Mouse (Mus musculus): Measurements from ENCODE around the gene Oprm1.
A peak's percentile ranks its signal among the peaks of the same experiment; 100 is the strongest.
"Not testable (repeated sequence)": the region's sequence is repeated elsewhere in the genome, so short reads cannot be mapped to it uniquely, and the experiment has no call there.

Gene Oprm1

GRCm38 (mm10) chr10:6980236-6980635 lies 221.9 kb downstream of the Oprm1 start:
- peak; percentile 12 for DNase-seq

- no peak for DNase-seq
These were observed 224.4 kb downstream of the Oprm1 start for GRCm38 (mm10) chr10:6982751-6983151.

GRCm38 (mm10) chr10:6983431-6983830 lies 225.1 kb downstream of the Oprm1 start:
- no peak for DNase-seq

GRCm38 (mm10) chr10:6986246-6986645 lies 227.9 kb downstream of the Oprm1 start:
- DNase-seq = no peak

GRCm38 (mm10) chr10:6987399-6988098 lies 229.2 kb downstream of the Oprm1 start:
- DNase-seq = no peak

- DNase-seq = no peak
These were observed 230.2 kb downstream of the Oprm1 start for GRCm38 (mm10) chr10:6988555-6988954.

- DNase-seq = no peak
These were observed 238.6 kb downstream of the Oprm1 start for GRCm38 (mm10) chr10:6996895-6997294.

- no peak for DNase-seq
These were observed 240.4 kb downstream of the Oprm1 start for GRCm38 (mm10) chr10:6998576-6999250.

GRCm38 (mm10) chr10:6999355-6999754 lies 241.0 kb downstream of the Oprm1 start:
- no peak for DNase-seq

- DNase-seq = not testable (repeated sequence)
These were observed 245.6 kb downstream of the Oprm1 start for GRCm38 (mm10) chr10:7003898-7004297.

- DNase-seq = no peak
These were observed 246.8 kb downstream of the Oprm1 start for GRCm38 (mm10) chr10:7004980-7005538.

- DNase-seq = no peak
These were observed 252.2 kb downstream of the Oprm1 start for GRCm38 (mm10) chr10:7010543-7010942.

- DNase-seq = no peak
These were observed 256.9 kb downstream of the Oprm1 start for GRCm38 (mm10) chr10:7015199-7015598.

- DNase-seq = no peak
These were observed 261.6 kb downstream of the Oprm1 start for GRCm38 (mm10) chr10:7019781-7020386.

GRCm38 (mm10) chr10:7020551-7020950 lies 262.2 kb downstream of the Oprm1 start:
- no peak for DNase-seq

- DNase-seq = no peak
These were observed 266.7 kb downstream of the Oprm1 start for GRCm38 (mm10) chr10:7025028-7025427.

GRCm38 (mm10) chr10:7033459-7033858 lies 275.2 kb downstream of the Oprm1 start:
- DNase-seq = no peak

GRCm38 (mm10) chr10:7035547-7035946 lies 277.2 kb downstream of the Oprm1 start:
- DNase-seq = no peak

- DNase-seq = no peak
These were observed 278.9 kb downstream of the Oprm1 start for GRCm38 (mm10) chr10:7037194-7037593.

- DNase-seq = no peak
These were observed 282.7 kb downstream of the Oprm1 start for GRCm38 (mm10) chr10:7041032-7041431.

GRCm38 (mm10) chr10:7043896-7044295 lies 285.6 kb downstream of the Oprm1 start:
- DNase-seq = no peak

- peak; percentile 4 for DNase-seq
These were observed 289.1 kb downstream of the Oprm1 start for GRCm38 (mm10) chr10:7047288-7047918.

- no peak for DNase-seq
These were observed 289.6 kb downstream of the Oprm1 start for GRCm38 (mm10) chr10:7047919-7048291.
